Mouse (Mus musculus) lung, embryonic 15.5 days (tissue): ENCODE results near the gene Wnt6. TPM values are rescaled to one million over a fixed set of nuclear protein-coding genes. Genes with fewer than 3 reads are reported as not detected.
A peak's percentile ranks its signal among the peaks of the same experiment; 100 is the strongest.

Experiments used
- ATAC-seq: fragments of 200-750 bp; cut with Nextera tagmentation; 2 replicates; pipeline ENCODE4 v1.8.0; 2017; ENCODE audit warnings: moderate number of reproducible peaks, borderline replicate concordance; ENCODE audit not compliant: low FRiP score, low TSS enrichment; ENCODE audit errors: extremely low read depth
- H3K27ac ChIP-seq: fragments of 300-500 bp; sonication (generic); 2 replicates; pipeline ENCODE4 v1.5.1; 2015; ENCODE audit warnings: moderate library complexity, mild to moderate bottlenecking, inconsistent platforms
- H3K27me3 ChIP-seq: fragments of 300-500 bp; sonication (generic); 2 replicates; pipeline ENCODE4 v1.6.1; 2015; ENCODE audit warnings: inconsistent platforms
- H3K36me3 ChIP-seq: fragments of 300-500 bp; sonication (generic); 2 replicates; pipeline ENCODE4 v1.6.1; 2015; ENCODE audit warnings: inconsistent platforms
- H3K4me1 ChIP-seq: fragments of 300-500 bp; sonication (generic); 2 replicates; pipeline ENCODE4 v1.6.1; 2015; ENCODE audit warnings: inconsistent platforms
- H3K4me2 ChIP-seq: fragments of 300-500 bp; sonication (generic); 2 replicates; pipeline ENCODE4 v1.6.1; 2015; ENCODE audit warnings: inconsistent platforms, mild to moderate bottlenecking, moderate library complexity
- H3K4me3 ChIP-seq: fragments of 300-500 bp; sonication (generic); 2 replicates; pipeline ENCODE4 v1.5.1; 2015; ENCODE audit warnings: mild to moderate bottlenecking, inconsistent platforms
- H3K9ac ChIP-seq: fragments of 300-500 bp; sonication (generic); 2 replicates; pipeline ENCODE4 v1.6.1; 2015; ENCODE audit warnings: inconsistent platforms
- H3K9me3 ChIP-seq: fragments of 300-500 bp; sonication (generic); 2 replicates; pipeline ENCODE4 v1.6.1; 2016; ENCODE audit warnings: inconsistent platforms
- WGBS: fragments of 180-500 bp; shearing (Covaris S2); methylation state at CpG from one replicate; pipeline ENCODE4 v1.1.7; 2015; 5-methylcytosine and 5-hydroxymethylcytosine counted together
- polyA plus RNA-seq: library from polyadenylated mRNA; unstranded; fragments of >200 nt; fragmentation: Nextera tagmentation; extraction: Ambion mirVana; gene quantifications from 2 replicates; pipeline ENCODE4 v1.2.1, GENCODE M21; 2015

Gene Wnt6
- polyA plus RNA-seq, 1 experiment from 2014 or later: 1.2 TPM

GRCm38 (mm10) chr1:74778934-74779486 lies 7.3 kb downstream of the Wnt6 start:
- Histone ChIP-seq H3K27me3 (peaks cover 76% of the 10 kb centered on the region), H3K27ac (no peak overlapping the region), H3K4me1 (peaks cover 10% of the 10 kb centered on the region; the same call in 1 of the 2 replicates), H3K9ac (no peak overlapping the region), H3K4me2 (no peak overlapping the region), H3K36me3 (no peaks in the 10 kb centered on the region), H3K9me3 (no peaks in the 10 kb centered on the region), H3K4me3 (no peak overlapping the region)
- WGBS: 25% methylated on average over 3 of the region's 3 CpGs
- ATAC-seq: no peak

- no peak overlapping the region for H3K4me3 ChIP-seq
- H3K4me2 ChIP-seq: 0 out of 2 replicates have a peak overlapping the region, but pooled peaks have one; percentile 10
- 14% methylated on average over 14 of the region's 14 CpGs for WGBS
These were observed 10.4 kb downstream of the Wnt6 start for GRCm38 (mm10) chr1:74782045-74782444.

DNA sequence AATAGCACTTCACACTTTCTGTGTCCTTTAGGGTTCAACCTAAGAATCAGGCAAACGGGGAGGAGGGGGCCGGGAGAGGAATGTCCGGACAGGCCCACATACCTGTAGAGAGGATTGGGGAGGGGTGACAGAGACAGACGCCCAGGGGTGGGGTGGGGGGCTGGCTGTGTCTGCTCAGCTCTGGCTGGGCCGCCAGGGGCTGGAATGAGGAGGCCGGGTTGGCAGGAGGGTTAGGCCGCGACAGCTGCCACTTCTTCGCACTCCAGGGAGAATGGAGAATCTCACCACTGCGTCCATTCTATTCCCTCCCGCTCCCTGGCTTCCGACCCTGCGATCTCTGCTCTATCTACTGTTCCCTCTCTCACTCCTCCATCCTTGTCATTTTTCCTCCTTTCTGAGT lies 11.9 kb downstream of the Wnt6 start:
- Histone ChIP-seq H3K9me3 (no peaks in the 10 kb centered on the region; the same call in 1 of the 2 replicates), H3K4me3 (peak overlapping the region; percentile 43), H3K9ac (no peak overlapping the region), H3K27me3 (peaks cover 94% of the 10 kb centered on the region), H3K27ac (no peak overlapping the region), H3K4me1 (peaks cover 15% of the 10 kb centered on the region; the same call in 1 of the 2 replicates), H3K4me2 (peak overlapping the region; percentile 71), H3K36me3 (no peaks in the 10 kb centered on the region)
- 2% methylated on average over 13 of the region's 13 CpGs for WGBS
- ATAC-seq: no peak

More at GRCm38 (mm10) chr1:74782045-74782444, 10.4 kb downstream of the Wnt6 start:
- ATAC-seq: no peak
- Histone ChIP-seq H3K9me3 (no peaks in the 10 kb centered on the region; the same call in 1 of the 2 replicates), H3K36me3 (no peaks in the 10 kb centered on the region), H3K9ac (no peak overlapping the region), H3K27ac (no peak overlapping the region), H3K4me1 (peaks cover 15% of the 10 kb centered on the region; the same call in 1 of the 2 replicates), H3K27me3 (peaks cover 84% of the 10 kb centered on the region)

- under 1% methylated on average over 67 of the region's 67 CpGs for WGBS
- H3K36me3 ChIP-seq: no peaks in the 10 kb centered on the region
- H3K4me1 ChIP-seq: peaks cover 15% of the 10 kb centered on the region; the same call in 1 of the 2 replicates
- H3K9ac ChIP-seq: 0 out of 2 replicates have a peak overlapping the region, but pooled peaks have one; percentile 7
- H3K9me3 ChIP-seq: no peaks in the 10 kb centered on the region; the same call in 1 of the 2 replicates
- peak overlapping the region; percentile 71 for H3K4me2 ChIP-seq
- H3K27me3 ChIP-seq: peaks cover 94% of the 10 kb centered on the region
- H3K4me3 ChIP-seq: peak overlapping the region; percentile 43
- H3K27ac ChIP-seq: no peak overlapping the region
- no peak for ATAC-seq
These were observed 12.5 kb downstream of the Wnt6 start for GRCm38 (mm10) chr1:74784041-74784759.

- 5% methylated on average over 7 of the region's 7 CpGs for WGBS
- Histone ChIP-seq H3K4me2 (no peak overlapping the region), H3K4me3 (no peak overlapping the region), H3K9me3 (no peaks in the 10 kb centered on the region; the same call in 1 of the 2 replicates), H3K9ac (no peak overlapping the region), H3K4me1 (peaks cover 19% of the 10 kb centered on the region), H3K27me3 (peaks cover 99% of the 10 kb centered on the region), H3K27ac (no peak overlapping the region), H3K36me3 (no peaks in the 10 kb centered on the region)
- no peak for ATAC-seq
These were observed 16.2 kb downstream of the Wnt6 start for GRCm38 (mm10) chr1:74787846-74788245.

DNA sequence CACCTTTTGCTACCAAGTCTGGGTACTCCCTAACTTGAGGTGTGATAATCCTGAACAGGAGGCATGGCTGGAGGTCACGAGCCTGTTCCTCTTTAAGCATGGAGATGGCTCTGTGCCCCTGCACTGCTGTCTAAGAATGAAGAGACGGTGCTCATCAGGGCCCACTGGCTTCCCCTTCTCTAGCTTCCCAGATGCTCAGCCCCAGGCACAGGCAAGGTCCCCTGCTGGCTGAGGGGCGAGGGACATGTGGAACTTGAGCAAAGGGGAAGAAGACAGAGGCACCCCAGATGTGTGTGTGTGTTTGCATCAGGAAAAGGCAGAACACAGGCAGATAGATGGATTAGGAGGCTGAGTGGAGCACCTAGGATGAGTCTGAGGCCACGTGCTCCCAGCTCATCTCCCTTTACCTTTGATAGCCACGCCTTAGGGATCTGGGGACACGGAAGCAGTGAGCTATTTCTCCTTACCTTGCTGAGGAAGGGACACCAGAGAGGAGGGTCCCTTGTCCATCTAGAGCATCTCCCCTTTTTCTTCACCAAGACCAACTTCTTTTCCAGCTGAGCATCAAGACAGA lies 17.0 kb downstream of the Wnt6 start:
- H3K4me1 ChIP-seq: peaks cover 18% of the 10 kb centered on the region
- H3K27me3 ChIP-seq: peaks cover 99% of the 10 kb centered on the region
- H3K9ac ChIP-seq: no peak overlapping the region
- no peak overlapping the region for H3K4me2 ChIP-seq
- H3K4me3 ChIP-seq: no peak overlapping the region
- no peak overlapping the region for H3K27ac ChIP-seq
- no peaks in the 10 kb centered on the region; the same call in 1 of the 2 replicates for H3K9me3 ChIP-seq
- H3K36me3 ChIP-seq: no peaks in the 10 kb centered on the region
- WGBS: 17% methylated on average over 6 of the region's 6 CpGs
- no peak for ATAC-seq

DNA sequence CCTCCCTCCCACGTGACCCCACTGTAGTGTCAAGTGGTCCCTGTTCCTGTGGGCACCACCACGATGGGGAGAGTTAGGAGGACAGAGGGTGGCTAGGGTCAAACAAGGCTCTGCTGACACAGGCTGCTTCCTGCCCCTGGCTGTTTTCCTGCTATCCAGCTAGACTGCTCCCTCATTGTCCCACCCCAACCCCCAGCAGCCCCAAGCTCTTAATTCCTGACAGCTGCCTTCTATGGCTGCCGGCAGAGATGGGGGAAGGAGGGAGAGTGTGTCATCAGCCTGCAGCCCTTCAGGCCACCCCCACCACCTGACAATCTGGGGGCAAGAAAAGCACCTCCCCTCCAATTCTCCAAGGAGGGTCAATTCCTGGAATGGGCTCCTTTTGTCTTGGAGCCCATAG lies 18.4 kb downstream of the Wnt6 start:
- H3K4me1 ChIP-seq: peaks cover 21% of the 10 kb centered on the region
- no peaks in the 10 kb centered on the region; the same call in 1 of the 2 replicates for H3K9me3 ChIP-seq
- no peaks in the 10 kb centered on the region for H3K36me3 ChIP-seq
- H3K27ac ChIP-seq: no peak overlapping the region
- no peak for ATAC-seq
- peaks cover 99% of the 10 kb centered on the region for H3K27me3 ChIP-seq
- H3K4me3 ChIP-seq: no peak overlapping the region
- no peak overlapping the region for H3K4me2 ChIP-seq
- 16% methylated on average over 3 of the region's 3 CpGs for WGBS
- no peak overlapping the region for H3K9ac ChIP-seq

GRCm38 (mm10) chr1:74791249-74791648 lies 19.6 kb downstream of the Wnt6 start, which contains the start of gene Wnt10a:
TSS of gene Wnt10a (plus strand) at chr1:74791516.
- 1% methylated on average over 10 of the region's 11 CpGs for WGBS
- peak within 1 kb of the TSS; percentile 30 for H3K4me3 ChIP-seq
- ATAC-seq: no peak
- H3K9me3 ChIP-seq: no peaks in the 10 kb centered on the region
- H3K27me3 ChIP-seq: peaks cover 100% of the 10 kb centered on the region
- H3K27ac ChIP-seq: no peak within 1 kb of the TSS
- H3K9ac ChIP-seq: no peak within 1 kb of the TSS
- H3K4me1 ChIP-seq: peaks cover 21% of the 10 kb centered on the region
- no peaks in the 10 kb centered on the region for H3K36me3 ChIP-seq
- peak within 1 kb of the TSS; percentile 63 for H3K4me2 ChIP-seq

DNA sequence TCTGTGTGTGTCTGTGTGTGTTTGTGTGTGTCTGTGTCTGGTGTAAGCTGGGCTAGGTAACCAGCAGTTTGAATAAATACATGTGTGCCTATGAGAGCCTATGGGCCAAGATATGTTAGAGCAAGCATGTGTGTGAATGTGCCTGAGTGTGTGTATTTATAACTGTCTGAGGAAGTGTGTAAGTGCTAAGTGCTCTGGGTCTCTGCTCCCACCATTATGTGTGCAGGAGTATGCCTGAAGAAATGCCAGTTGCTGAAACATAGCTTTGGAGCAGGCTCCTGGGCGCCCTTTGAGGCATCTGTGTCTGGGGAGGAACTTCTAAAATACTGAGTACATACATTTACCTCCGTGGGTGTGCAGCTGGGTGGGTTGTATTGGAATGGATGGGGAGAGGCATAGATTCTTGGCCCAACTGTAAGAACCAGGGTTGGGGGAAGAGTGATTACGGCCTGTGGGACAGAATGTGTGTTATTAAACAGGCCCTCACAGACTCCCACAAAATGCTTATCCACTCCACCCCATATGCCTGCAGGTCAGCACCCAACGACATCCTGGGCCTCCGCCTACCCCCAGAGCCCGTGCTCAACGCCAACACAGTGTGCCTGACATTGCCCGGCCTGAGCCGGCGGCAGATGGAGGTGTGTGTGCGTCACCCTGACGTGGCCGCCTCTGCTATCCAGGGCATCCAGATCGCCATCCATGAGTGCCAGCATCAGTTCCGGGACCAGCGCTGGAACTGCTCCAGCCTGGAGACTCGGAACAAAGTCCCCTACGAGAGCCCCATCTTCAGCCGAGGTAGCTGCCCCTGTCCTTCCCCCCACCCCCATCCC lies 21.4 kb downstream of the Wnt6 start:
- Histone ChIP-seq H3K9me3 (no peaks in the 10 kb centered on the region), H3K4me1 (peaks cover 21% of the 10 kb centered on the region), H3K27ac (no peak overlapping the region), H3K9ac (no peak overlapping the region), H3K36me3 (no peaks in the 10 kb centered on the region), H3K4me2 (no peak overlapping the region), H3K27me3 (peaks cover 100% of the 10 kb centered on the region), H3K4me3 (no peak overlapping the region)
- 10% methylated on average over 19 of the region's 19 CpGs for WGBS
- ATAC-seq: no peak

DNA sequence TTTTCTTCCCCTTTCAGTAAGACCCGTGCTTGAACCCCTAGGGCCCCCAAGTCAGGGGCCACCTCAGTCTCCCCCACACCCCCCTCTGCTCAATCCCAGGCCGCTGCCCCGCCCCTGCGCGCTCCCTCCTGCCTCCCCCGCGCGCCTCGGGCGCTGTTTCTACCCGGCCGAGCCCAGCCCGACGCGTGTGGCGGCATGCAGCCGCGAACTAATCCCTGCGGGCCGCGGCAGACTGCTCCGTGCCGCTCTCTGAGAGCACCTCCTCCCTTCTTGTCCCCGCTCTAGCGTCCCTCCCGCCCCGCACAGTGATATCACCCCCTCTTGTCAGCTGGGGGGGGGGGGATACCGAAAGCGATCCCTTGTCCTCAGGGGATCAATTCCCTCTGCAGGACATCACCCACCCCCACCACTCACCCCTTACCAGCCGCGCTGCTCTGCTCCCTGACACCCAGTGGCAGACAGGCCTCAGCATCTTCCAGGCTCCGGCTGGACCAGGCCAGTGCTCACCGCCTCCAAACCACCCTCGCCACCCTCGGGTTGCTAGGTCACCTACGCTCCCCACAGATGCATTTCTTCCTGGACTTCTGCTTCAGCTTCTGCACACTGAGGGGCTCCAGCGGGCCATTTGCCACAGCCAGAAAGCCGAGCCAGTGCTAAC lies 22.9 kb downstream of the Wnt6 start:
- Histone ChIP-seq H3K4me3 (peak overlapping the region; percentile 25), H3K4me2 (peak overlapping the region; percentile 49), H3K27me3 (peaks cover 100% of the 10 kb centered on the region), H3K36me3 (no peaks in the 10 kb centered on the region), H3K9me3 (no peaks in the 10 kb centered on the region), H3K4me1 (peaks cover 21% of the 10 kb centered on the region), H3K27ac (no peak overlapping the region), H3K9ac (peak overlapping the region; percentile 4; the same call in 1 of the 2 replicates)
- no peak for ATAC-seq
- WGBS: 2% methylated on average over 38 of the region's 38 CpGs

DNA sequence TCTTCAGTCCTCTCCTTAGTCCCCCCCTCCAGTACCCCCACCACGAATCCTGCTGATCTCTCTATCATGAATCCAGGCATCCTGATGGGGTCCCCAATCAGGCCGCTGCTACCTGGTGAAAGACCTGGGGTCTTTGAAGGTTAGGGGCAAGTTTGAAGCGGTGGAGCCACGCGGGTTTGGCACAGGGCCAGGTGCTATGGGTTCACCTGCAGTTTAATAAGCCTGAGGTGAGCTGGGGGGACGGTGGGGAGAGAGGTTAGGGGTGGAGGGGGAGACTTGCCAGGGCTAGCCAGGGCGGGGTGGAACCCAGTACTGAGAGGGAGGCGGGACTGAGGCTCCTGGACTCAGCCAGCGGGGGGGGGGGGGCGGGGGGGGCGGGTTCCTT lies 23.4 kb downstream of the Wnt6 start:
- Histone ChIP-seq H3K27me3 (peaks cover 100% of the 10 kb centered on the region), H3K4me2 (peak overlapping the region; percentile 49; the same call in 1 of the 2 replicates), H3K9ac (no peak overlapping the region), H3K9me3 (no peaks in the 10 kb centered on the region), H3K27ac (no peak overlapping the region), H3K4me1 (peaks cover 23% of the 10 kb centered on the region), H3K36me3 (no peaks in the 10 kb centered on the region), H3K4me3 (peak overlapping the region; percentile 25; the same call in 1 of the 2 replicates)
- no peak for ATAC-seq
- 5% methylated on average over 8 of the region's 11 CpGs for WGBS
